Mouse (Mus musculus) stomach, postnatal 0 days (tissue): ENCODE measurements around the gene Ube2e2.

Experiments used
- CTCF ChIP-seq: IDR thresholded peaks from 2 replicates; pipeline ENCODE4 v1.5.1; 2016; ENCODE audit warnings: antibody characterized with exemption, low read depth, mild to moderate bottlenecking, moderate library complexity
- EP300 ChIP-seq: optimal IDR thresholded peaks from 2 replicates; pipeline ENCODE3; 2016; ENCODE audit warnings: antibody characterized with exemption

DNA sequence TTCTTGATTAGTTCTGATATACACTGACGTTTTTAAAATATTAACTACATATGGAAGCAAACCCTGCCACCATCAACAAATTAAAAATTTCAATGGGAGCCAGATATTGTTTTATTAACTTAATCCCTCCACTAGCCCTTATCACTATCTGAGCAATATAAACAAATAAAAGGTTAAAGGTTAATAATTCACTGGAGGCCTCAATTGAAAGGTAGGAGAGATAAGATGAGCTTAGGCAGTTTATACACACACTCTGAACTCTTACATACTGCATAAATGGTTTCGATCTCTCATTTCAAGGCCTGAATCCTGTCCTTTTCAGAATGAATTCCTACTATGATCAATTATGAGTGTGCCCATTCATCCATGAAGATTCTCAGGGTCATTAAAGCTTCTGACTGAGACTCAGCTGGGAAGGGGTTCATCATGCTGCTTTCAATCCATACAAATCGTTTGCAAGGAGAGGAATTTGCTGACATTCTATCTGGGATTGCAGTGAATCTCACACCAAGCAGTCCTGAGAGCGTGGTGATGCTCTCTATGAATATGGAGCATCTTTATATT lies 196.3 kb downstream of the Ube2e2 start:
- TF ChIP-seq CTCF (no peak), EP300 (no peak)
